Mouse (Mus musculus) heart, embryonic 16.5 days (tissue): ENCODE results near the gene Gins1. TPM values are rescaled to one million over a fixed set of nuclear protein-coding genes. Genes with fewer than 3 reads are reported as not detected.

ENCODE experiments used
- ATAC-seq: fragments of 200-750 bp; cut with Nextera tagmentation; replicated peaks from 2 replicates; pipeline ENCODE4 v1.8.0; 2017; ENCODE audit warnings: moderate number of reproducible peaks; ENCODE audit not compliant: insufficient read depth, low FRiP score; ENCODE audit errors: extremely low read depth
- H3K27ac ChIP-seq: fragments of 300-500 bp; sonication (generic); 2 replicates; pipeline ENCODE4 v1.5.1; 2014; ENCODE audit warnings: mild to moderate bottlenecking, low read length, control low read depth, moderate library complexity
- H3K27me3 ChIP-seq: fragments of 300-500 bp; sonication (generic); 2 replicates; pipeline ENCODE4 v1.6.1; 2014; ENCODE audit warnings: low read length, mixed read lengths; ENCODE audit not compliant: control insufficient read depth, insufficient read depth
- H3K36me3 ChIP-seq: fragments of 300-500 bp; sonication (generic); 2 replicates; pipeline ENCODE4 v1.6.1; 2014; ENCODE audit not compliant: control insufficient read depth, insufficient read depth
- H3K4me1 ChIP-seq: fragments of 300-500 bp; sonication (generic); 2 replicates; pipeline ENCODE4 v1.6.1; 2014; ENCODE audit warnings: low read length, mixed read lengths; ENCODE audit not compliant: control insufficient read depth, insufficient read depth
- H3K4me2 ChIP-seq: fragments of 300-500 bp; sonication (generic); 2 replicates; pipeline ENCODE4 v1.6.1; 2014; ENCODE audit warnings: low read depth, mild to moderate bottlenecking, control low read depth, low read length
- H3K4me3 ChIP-seq: fragments of 300-500 bp; sonication (generic); 2 replicates; pipeline ENCODE4 v1.5.1; 2014; ENCODE audit warnings: mild to moderate bottlenecking, control low read depth, low read length
- H3K9ac ChIP-seq: fragments of 300-500 bp; sonication (generic); 2 replicates; pipeline ENCODE4 v1.6.1; 2014; ENCODE audit warnings: low read length, control low read depth
- H3K9me3 ChIP-seq: fragments of 300-500 bp; sonication (generic); replicated peaks from 2 replicates; pipeline ENCODE4 v1.6.1; 2016; ENCODE audit warnings: low read length; ENCODE audit not compliant: control insufficient read depth
- WGBS: fragments of 180-500 bp; shearing (Covaris S2); extraction: QIAGEN DNeasy Blood & Tissue Kit; methylation state at CpG from one replicate; pipeline ENCODE4 v1.1.7; 2014; 5-methylcytosine and 5-hydroxymethylcytosine counted together
- polyA plus RNA-seq: library from polyadenylated mRNA; unstranded; fragments of >200 nt; fragmentation: Nextera tagmentation; extraction: Ambion mirVana; gene quantifications from 2 replicates; pipeline ENCODE4 v1.2.1, GENCODE M21; 2015

Gins1 gene
- polyA plus RNA-seq, 1 experiment from 2014 or later = 27.0 TPM

DNA sequence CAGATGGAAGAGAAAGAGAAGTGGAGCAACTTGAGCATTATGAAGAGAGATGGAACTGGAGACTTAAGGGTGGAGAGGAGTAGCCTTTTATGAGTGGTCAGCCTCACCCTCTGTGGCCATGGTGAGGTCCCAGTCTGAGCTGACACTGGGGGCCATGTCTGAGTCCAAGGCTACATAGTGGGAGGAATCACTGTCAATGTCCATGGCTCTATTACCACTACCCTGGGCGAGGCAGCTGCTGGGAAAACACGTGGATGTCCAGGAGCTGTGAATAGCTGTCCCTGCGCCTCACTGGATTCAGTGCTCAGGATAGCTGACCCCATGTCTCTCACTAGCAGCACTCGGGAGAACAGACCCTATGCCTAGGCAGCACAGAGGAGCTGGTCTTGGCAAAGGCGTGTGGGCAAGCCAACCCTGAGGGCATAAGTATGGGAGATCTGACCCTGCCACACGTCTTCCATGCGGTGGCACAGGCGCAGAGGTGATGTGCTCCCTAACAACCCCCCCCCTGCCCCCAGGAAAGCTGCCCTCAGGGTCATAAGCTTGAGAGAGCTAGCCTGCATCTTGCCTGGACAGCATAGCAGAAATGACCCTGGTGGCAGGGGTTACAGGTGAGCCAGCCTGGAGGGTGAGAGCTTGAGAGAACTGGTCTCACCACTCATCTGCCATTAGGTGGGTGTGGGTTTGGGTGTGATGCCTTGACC lies 21.0 kb upstream of the Gins1 start:
- Histone ChIP-seq H3K9ac (no peak overlapping the region), H3K4me1 (peaks cover 2% of the 10 kb centered on the region; the same call in 1 of the 2 replicates), H3K27me3 (no peaks in the 10 kb centered on the region), H3K36me3 (no peaks in the 10 kb centered on the region), H3K4me3 (no peak overlapping the region), H3K27ac (no peak overlapping the region), H3K4me2 (no peak overlapping the region), H3K9me3 (no peaks in the 10 kb centered on the region; the same call in 1 of the 2 replicates)
- no peak for ATAC-seq
- 88% methylated on average over 8 of the region's 8 CpGs for WGBS

DNA sequence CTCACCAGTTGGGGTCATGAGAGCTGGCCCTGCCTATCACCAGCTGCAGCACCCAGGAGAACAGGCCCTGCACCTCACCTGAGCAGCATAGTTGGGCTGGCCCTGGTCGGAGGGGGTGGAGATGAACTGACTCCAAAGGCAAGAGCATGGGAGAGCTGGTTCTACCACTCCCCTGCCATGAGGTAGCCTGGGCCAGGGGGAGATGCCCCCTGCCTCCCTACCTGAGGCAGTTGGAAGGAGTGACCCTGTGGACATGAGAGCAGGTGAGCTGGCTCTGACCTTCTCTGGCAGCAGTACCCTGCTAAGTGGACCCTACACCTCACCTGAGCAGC lies 20.5 kb upstream of the Gins1 start:
- Histone ChIP-seq H3K9ac (no peak overlapping the region), H3K36me3 (no peaks in the 10 kb centered on the region), H3K27ac (no peak overlapping the region), H3K4me1 (peaks cover 2% of the 10 kb centered on the region; the same call in 1 of the 2 replicates), H3K9me3 (no peaks in the 10 kb centered on the region; the same call in 1 of the 2 replicates), H3K27me3 (no peaks in the 10 kb centered on the region), H3K4me2 (no peak overlapping the region), H3K4me3 (no peak overlapping the region)
- no peak for ATAC-seq
- WGBS = 100% methylated on average over 1 of the region's 1 CpGs

DNA sequence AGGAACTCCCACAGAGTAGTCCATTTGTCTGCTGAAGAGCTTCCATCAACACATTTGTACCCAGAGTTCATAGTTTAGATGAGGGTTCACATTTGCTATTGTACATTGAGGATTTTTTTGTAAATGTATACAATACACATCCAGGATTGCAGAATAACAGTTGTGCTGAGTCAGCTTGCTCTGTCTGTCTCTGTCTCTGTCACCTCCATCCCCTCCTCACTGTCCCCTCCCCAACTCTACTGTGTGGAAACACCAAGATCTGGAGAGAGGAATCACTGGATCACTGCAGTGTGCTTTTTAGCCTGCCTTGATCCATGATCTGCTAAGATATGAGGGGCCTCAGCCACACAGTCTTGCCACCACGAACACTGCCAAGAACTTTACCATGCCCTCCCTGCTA lies 19.4 kb upstream of the Gins1 start:
- WGBS = 81% methylated on average over 1 of the region's 1 CpGs
- Histone ChIP-seq H3K27me3 (no peaks in the 10 kb centered on the region), H3K9ac (no peak overlapping the region), H3K4me1 (peaks cover 2% of the 10 kb centered on the region; the same call in 1 of the 2 replicates), H3K27ac (no peak overlapping the region), H3K36me3 (no peaks in the 10 kb centered on the region), H3K4me3 (no peak overlapping the region), H3K9me3 (no peaks in the 10 kb centered on the region; the same call in 1 of the 2 replicates), H3K4me2 (no peak overlapping the region)
- ATAC-seq = no peak

DNA sequence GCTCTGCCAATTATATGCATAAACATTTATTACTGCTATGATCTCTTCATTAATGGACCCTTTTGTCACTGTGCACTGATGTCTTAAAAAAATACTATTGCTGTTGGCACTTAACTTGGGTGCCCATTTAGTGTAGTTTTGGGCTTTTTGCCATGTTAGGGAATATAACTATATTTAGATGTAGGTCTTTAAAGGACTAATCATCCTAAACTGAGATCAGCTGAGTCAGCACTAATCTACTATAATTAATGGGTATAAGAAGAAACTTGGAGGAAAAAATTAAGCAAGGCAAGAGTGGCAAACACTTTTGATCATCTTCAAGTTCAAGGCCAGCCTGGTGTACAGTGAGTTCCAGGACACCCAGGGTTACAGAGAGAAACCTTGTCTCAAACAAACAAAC lies 18.9 kb upstream of the Gins1 start:
- no peak for ATAC-seq
- Histone ChIP-seq H3K4me3 (no peak overlapping the region), H3K4me2 (no peak overlapping the region), H3K27ac (no peak overlapping the region), H3K9ac (no peak overlapping the region), H3K27me3 (no peaks in the 10 kb centered on the region), H3K4me1 (peaks cover 2% of the 10 kb centered on the region; the same call in 1 of the 2 replicates), H3K9me3 (no peaks in the 10 kb centered on the region; the same call in 1 of the 2 replicates), H3K36me3 (no peaks in the 10 kb centered on the region)

DNA sequence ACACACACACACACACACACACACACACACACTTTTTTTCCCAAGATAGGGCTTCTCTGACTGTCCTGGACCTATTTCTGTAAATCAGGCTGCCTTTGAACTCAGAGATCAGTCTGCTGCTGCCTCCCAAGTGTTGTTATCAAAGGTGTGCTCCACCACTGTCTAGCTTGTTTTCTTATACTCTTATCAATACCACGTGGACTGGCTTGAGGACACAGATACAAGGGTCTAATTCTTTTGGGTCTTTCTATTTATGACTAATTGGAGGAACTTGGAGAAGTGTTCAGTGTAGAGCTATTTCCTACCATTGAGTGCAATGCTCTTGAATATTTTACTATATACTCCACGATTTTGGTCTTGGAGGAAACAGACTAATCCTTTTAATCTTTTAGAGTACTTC lies 17.8 kb upstream of the Gins1 start:
- Histone ChIP-seq H3K4me2 (no peak overlapping the region), H3K9me3 (no peaks in the 10 kb centered on the region; the same call in 1 of the 2 replicates), H3K27me3 (no peaks in the 10 kb centered on the region), H3K9ac (no peak overlapping the region), H3K27ac (no peak overlapping the region), H3K4me1 (peaks cover 2% of the 10 kb centered on the region; the same call in 1 of the 2 replicates), H3K36me3 (no peaks in the 10 kb centered on the region), H3K4me3 (no peak overlapping the region)
- 55% methylated on average over 2 of the region's 2 CpGs for WGBS
- ATAC-seq = no peak

DNA sequence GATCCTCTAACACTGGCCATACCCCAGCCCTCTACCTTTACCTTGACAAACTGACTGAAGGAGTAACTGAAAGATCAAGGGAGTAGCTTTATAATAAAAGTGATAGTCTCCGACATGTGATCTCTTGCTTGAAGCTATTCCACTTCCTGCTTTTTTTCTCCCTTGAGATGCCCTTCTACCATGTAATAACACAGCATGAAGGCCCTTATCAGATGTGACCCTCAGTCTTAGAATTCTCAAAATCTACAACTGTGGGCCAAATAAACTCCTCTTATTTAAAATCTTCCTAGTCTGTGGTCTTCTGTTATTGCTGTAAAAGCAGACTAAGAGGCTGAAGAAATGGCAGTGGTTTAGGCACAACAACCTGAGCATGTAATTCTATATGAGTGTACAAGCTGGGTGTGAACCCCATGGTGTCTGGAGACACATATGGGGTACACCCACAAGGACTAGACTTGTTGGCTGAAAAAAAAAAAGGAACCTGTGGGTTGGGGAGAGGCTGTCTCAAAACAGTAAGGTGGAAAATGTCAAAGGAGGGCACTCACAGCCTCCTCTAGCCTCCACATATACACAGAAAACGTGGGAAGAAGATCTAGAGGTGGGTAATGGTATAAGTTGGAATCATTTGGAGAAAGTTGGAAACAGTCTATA lies 10.5 kb upstream of the Gins1 start:
- 86% methylated on average over 2 of the region's 2 CpGs for WGBS

DNA sequence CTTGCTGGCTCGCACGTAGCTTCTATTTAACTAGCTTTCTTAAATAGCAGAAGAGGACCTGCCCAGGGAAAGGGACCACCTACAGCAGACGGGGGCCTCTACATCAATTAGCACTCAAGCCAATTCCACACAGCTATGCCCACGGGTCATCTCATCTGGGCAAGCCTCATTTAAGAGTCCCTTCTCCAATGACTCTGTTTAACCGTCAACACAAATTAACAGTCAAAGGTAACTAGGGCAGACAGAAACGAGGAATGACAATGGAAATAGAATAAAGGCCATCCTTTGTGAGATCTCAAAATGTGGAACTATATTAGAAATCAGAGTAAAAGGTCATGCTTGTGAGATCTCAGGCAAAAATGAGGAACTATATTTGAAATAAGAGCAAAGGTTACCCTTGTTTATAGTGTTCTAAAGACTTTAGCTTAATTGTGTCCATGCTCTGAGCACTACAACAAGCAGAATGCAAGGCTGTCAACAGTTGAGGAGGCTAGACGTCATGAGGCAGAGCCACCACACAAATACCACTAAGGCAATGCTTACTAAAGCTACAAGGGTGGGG lies 9.4 kb upstream of the Gins1 start:
- WGBS = 73% methylated on average over 7 of the region's 7 CpGs

More for the DNA sequence above, 10.5 kb upstream of the Gins1 start:
- Histone ChIP-seq H3K27me3 (no peaks in the 10 kb centered on the region), H3K9me3 (no peaks in the 10 kb centered on the region), H3K4me1 (no peaks in the 10 kb centered on the region), H3K4me2 (no peak overlapping the region), H3K36me3 (no peaks in the 10 kb centered on the region), H3K4me3 (no peak overlapping the region), H3K27ac (no peak overlapping the region), H3K9ac (no peak overlapping the region)
- ATAC-seq = no peak

DNA sequence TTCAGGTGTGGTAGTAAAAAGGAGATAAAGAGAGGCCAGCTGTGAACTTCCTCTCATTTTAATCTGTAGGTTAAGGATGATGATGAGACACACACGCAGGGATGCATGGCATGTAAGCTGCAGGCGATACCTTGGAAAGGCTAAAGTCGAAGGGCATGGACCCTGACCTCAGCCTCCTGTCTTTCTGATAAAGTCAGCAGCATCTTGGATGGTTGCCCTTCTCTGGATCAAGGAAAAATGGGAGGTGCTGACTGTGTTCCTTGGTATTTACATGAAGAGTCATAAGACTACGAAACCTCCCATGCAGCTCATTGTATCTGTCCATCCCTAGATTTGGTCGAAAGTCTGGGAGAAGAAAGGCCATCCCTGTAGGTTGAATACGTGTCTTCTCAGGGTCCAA lies 4.9 kb upstream of the Gins1 start:
- no peak for ATAC-seq
- Histone ChIP-seq H3K27ac (no peak overlapping the region), H3K9ac (no peak overlapping the region), H3K4me1 (peaks cover 6% of the 10 kb centered on the region), H3K27me3 (no peaks in the 10 kb centered on the region), H3K9me3 (no peaks in the 10 kb centered on the region), H3K4me2 (no peak overlapping the region), H3K4me3 (no peak overlapping the region), H3K36me3 (no peaks in the 10 kb centered on the region)
- 71% methylated on average over 6 of the region's 6 CpGs for WGBS

More for the DNA sequence above, 9.4 kb upstream of the Gins1 start:
- Histone ChIP-seq H3K9ac (no peak overlapping the region), H3K27me3 (no peaks in the 10 kb centered on the region), H3K27ac (no peak overlapping the region), H3K9me3 (no peaks in the 10 kb centered on the region), H3K4me1 (no peaks in the 10 kb centered on the region), H3K36me3 (no peaks in the 10 kb centered on the region), H3K4me3 (no peak overlapping the region), H3K4me2 (no peak overlapping the region)
- ATAC-seq = no peak

DNA sequence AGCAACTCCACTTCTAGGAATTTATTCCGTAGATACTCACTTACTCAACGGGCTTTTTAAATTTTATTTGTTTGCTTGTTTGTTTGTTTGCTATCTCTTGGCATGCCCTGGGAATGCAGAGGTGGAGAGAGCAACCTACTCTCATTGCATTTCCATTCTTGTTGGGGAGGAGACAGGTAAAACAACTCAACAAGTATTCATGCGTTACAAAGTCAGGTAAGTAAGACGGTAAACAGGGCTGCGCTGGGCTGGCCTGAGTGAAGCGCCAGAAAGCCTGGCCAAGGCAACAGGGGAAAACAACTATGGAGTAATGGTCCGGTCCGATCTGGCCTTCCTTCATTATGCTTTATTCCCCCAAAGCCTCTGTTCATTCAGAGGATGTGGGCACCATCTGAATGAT lies 2.9 kb upstream of the Gins1 start:
- no peak overlapping the region for H3K9ac ChIP-seq
- H3K27me3 ChIP-seq = no peaks in the 10 kb centered on the region
- H3K4me2 ChIP-seq = no peak overlapping the region
- no peak for ATAC-seq
- peaks cover 6% of the 10 kb centered on the region for H3K4me1 ChIP-seq
- no peaks in the 10 kb centered on the region for H3K36me3 ChIP-seq
- H3K9me3 ChIP-seq = no peaks in the 10 kb centered on the region
- H3K4me3 ChIP-seq = no peak overlapping the region
- 87% methylated on average over 8 of the region's 8 CpGs for WGBS
- H3K27ac ChIP-seq = no peak overlapping the region
